Mouse (Mus musculus): ENCODE measurements around the gene H2al2a.
"Not testable (repeated sequence)": the region's sequence is repeated elsewhere in the genome, so short reads cannot be mapped to it uniquely, and the experiment has no call there.

H2al2a gene

GRCm38 (mm10) chr2:18027448-18028139 is 30.8 kb upstream of the H2al2a start:
- peak; percentile 98 for DNase-seq

GRCm38 (mm10) chr2:18026116-18026947 is 29.6 kb upstream of the H2al2a start:
- peak; percentile 80 for DNase-seq

GRCm38 (mm10) chr2:18025781-18026115 is 29.0 kb upstream of the H2al2a start:
- no peak for DNase-seq

- peak; percentile 48 for DNase-seq
Observed at GRCm38 (mm10) chr2:18025116-18025515, 28.4 kb upstream of the H2al2a start.

- DNase-seq: no peak
Observed at GRCm38 (mm10) chr2:18022886-18023285, 26.1 kb upstream of the H2al2a start.

- DNase-seq: no peak
Observed at GRCm38 (mm10) chr2:18019122-18019521, 22.4 kb upstream of the H2al2a start.

GRCm38 (mm10) chr2:18017321-18017720 is 20.6 kb upstream of the H2al2a start:
- no peak for DNase-seq

GRCm38 (mm10) chr2:18016639-18017038 is 19.9 kb upstream of the H2al2a start:
- no peak for DNase-seq

- no peak for DNase-seq
Observed at GRCm38 (mm10) chr2:18015581-18015980, 18.8 kb upstream of the H2al2a start.

GRCm38 (mm10) chr2:18012866-18013265 is 16.1 kb upstream of the H2al2a start:
- no peak for DNase-seq

- DNase-seq: no peak
Observed at GRCm38 (mm10) chr2:18011226-18011625, 14.5 kb upstream of the H2al2a start.

GRCm38 (mm10) chr2:18005137-18005536 is 8.4 kb upstream of the H2al2a start:
- DNase-seq: peak; percentile 48

GRCm38 (mm10) chr2:18004286-18004685 is 7.5 kb upstream of the H2al2a start:
- no peak for DNase-seq

- DNase-seq: no peak
Observed at GRCm38 (mm10) chr2:18002306-18002705, 5.5 kb upstream of the H2al2a start.

GRCm38 (mm10) chr2:17989562-17989961 is 7.2 kb downstream of the H2al2a start:
- DNase-seq: no peak

- DNase-seq: no peak
Observed at GRCm38 (mm10) chr2:17989115-17989514, 7.6 kb downstream of the H2al2a start.

- no peak for DNase-seq
Observed at GRCm38 (mm10) chr2:17986694-17987093, 10.1 kb downstream of the H2al2a start.

GRCm38 (mm10) chr2:17984774-17985173 is 12.0 kb downstream of the H2al2a start:
- no peak for DNase-seq

- no peak for DNase-seq
Observed at GRCm38 (mm10) chr2:17982747-17983146, 14.0 kb downstream of the H2al2a start.

- DNase-seq: no peak
Observed at GRCm38 (mm10) chr2:17978706-17979105, 18.1 kb downstream of the H2al2a start.

GRCm38 (mm10) chr2:17978251-17978650 is 18.5 kb downstream of the H2al2a start:
- not testable (repeated sequence) for DNase-seq

GRCm38 (mm10) chr2:17977645-17978044 is 19.1 kb downstream of the H2al2a start:
- not testable (repeated sequence) for DNase-seq

GRCm38 (mm10) chr2:17975601-17976327 is 21.0 kb downstream of the H2al2a start:
- DNase-seq: no peak
